Mouse (Mus musculus): ENCODE results near the gene Trim38.
"Not testable (repeated sequence)": the region's sequence is repeated elsewhere in the genome, so short reads cannot be mapped to it uniquely, and the experiment has no call there.

The Trim38 gene

GRCm38 (mm10) chr13:23769613-23770012 is at the start of gene Trim38:
TSS of gene Trim38 (plus strand) at chr13:23769913.
- DNase-seq (ENCODE audit: low read depth in 1 of 2, low spot score in 2 of 2): not testable (repeated sequence)

- no peak for DNase-seq (ENCODE audit: low read depth in 1 of 2, low spot score in 2 of 2)
These were observed 45.5 kb upstream of the Trim38 start for GRCm38 (mm10) chr13:23724239-23724638.

GRCm38 (mm10) chr13:23725213-23725612 is 44.5 kb upstream of the Trim38 start:
- DNase-seq (ENCODE audit: low read depth in 1 of 2, low spot score in 2 of 2): no peak

GRCm38 (mm10) chr13:23728472-23729191 is 41.1 kb upstream of the Trim38 start:
- DNase-seq (ENCODE audit: low read depth in 1 of 2, low spot score in 2 of 2): no peak

- DNase-seq (ENCODE audit: low read depth in 1 of 2, low spot score in 2 of 2): no peak
These were observed 40.6 kb upstream of the Trim38 start for GRCm38 (mm10) chr13:23729192-23729525.

GRCm38 (mm10) chr13:23729706-23730105 is 40.0 kb upstream of the Trim38 start:
- no peak for DNase-seq (ENCODE audit: low read depth in 1 of 2, low spot score in 2 of 2)

GRCm38 (mm10) chr13:23730479-23730878 is 39.2 kb upstream of the Trim38 start:
- no peak for DNase-seq (ENCODE audit: low read depth in 1 of 2, low spot score in 2 of 2)

GRCm38 (mm10) chr13:23732156-23732804 is 37.4 kb upstream of the Trim38 start:
- DNase-seq (ENCODE audit: low read depth in 1 of 2, low spot score in 2 of 2): no peak

GRCm38 (mm10) chr13:23737091-23737490 is 32.6 kb upstream of the Trim38 start:
- DNase-seq (ENCODE audit: low read depth in 1 of 2, low spot score in 2 of 2): no peak

GRCm38 (mm10) chr13:23738041-23738440 is 31.7 kb upstream of the Trim38 start:
- DNase-seq (ENCODE audit: low read depth in 1 of 2, low spot score in 2 of 2): no peak

- DNase-seq (ENCODE audit: low read depth in 1 of 2, low spot score in 2 of 2): peak; percentile 86 to 92
These were observed 31.0 kb upstream of the Trim38 start, which contains the start of gene Hist1h1c for GRCm38 (mm10) chr13:23738677-23739068. TSS of gene Hist1h1c (plus strand) at chr13:23738808.

- DNase-seq (ENCODE audit: low read depth in 1 of 2, low spot score in 2 of 2): peak; percentile 79 to 84
These were observed 30.4 kb upstream of the Trim38 start for GRCm38 (mm10) chr13:23739069-23739921.

- DNase-seq (ENCODE audit: low read depth in 1 of 2, low spot score in 2 of 2): no peak
These were observed 29.8 kb upstream of the Trim38 start for GRCm38 (mm10) chr13:23739922-23740252.

GRCm38 (mm10) chr13:23740256-23740840 is 29.4 kb upstream of the Trim38 start:
- no peak for DNase-seq (ENCODE audit: low read depth in 1 of 2, low spot score in 2 of 2)

- no peak for DNase-seq (ENCODE audit: low read depth in 1 of 2, low spot score in 2 of 2)
These were observed 28.8 kb upstream of the Trim38 start for GRCm38 (mm10) chr13:23740910-23741309.

- DNase-seq (ENCODE audit: low read depth in 1 of 2, low spot score in 2 of 2): no peak
These were observed 27.7 kb upstream of the Trim38 start for GRCm38 (mm10) chr13:23742007-23742406.

- DNase-seq (ENCODE audit: low read depth in 1 of 2, low spot score in 2 of 2): no peak
These were observed 26.5 kb upstream of the Trim38 start for GRCm38 (mm10) chr13:23743215-23743614.

- DNase-seq (ENCODE audit: low read depth in 1 of 2, low spot score in 2 of 2): no peak
These were observed 25.8 kb upstream of the Trim38 start for GRCm38 (mm10) chr13:23743963-23744362.

- no peak for DNase-seq (ENCODE audit: low read depth in 1 of 2, low spot score in 2 of 2)
These were observed 25.0 kb upstream of the Trim38 start for GRCm38 (mm10) chr13:23744421-23745380.

- DNase-seq (ENCODE audit: low read depth in 1 of 2, low spot score in 2 of 2): peak in 1 of 2 experiments; percentile 48
These were observed 24.1 kb upstream of the Trim38 start, which contains the start of gene Hist1h3c for GRCm38 (mm10) chr13:23745381-23746161. TSS of gene Hist1h3c (minus strand) at chr13:23745602.
